Mouse (Mus musculus): ENCODE results near the gene Kcnk2. TPM values are rescaled to one million over a fixed set of nuclear protein-coding genes. Genes with fewer than 3 reads are reported as not detected.

Gene Kcnk2
- 7.9 and 8.8 TPM in 2 replicates for polyA plus RNA-seq (2015; fragmentation: Nextera tagmentation; extraction: Ambion mirVana)

DNA sequence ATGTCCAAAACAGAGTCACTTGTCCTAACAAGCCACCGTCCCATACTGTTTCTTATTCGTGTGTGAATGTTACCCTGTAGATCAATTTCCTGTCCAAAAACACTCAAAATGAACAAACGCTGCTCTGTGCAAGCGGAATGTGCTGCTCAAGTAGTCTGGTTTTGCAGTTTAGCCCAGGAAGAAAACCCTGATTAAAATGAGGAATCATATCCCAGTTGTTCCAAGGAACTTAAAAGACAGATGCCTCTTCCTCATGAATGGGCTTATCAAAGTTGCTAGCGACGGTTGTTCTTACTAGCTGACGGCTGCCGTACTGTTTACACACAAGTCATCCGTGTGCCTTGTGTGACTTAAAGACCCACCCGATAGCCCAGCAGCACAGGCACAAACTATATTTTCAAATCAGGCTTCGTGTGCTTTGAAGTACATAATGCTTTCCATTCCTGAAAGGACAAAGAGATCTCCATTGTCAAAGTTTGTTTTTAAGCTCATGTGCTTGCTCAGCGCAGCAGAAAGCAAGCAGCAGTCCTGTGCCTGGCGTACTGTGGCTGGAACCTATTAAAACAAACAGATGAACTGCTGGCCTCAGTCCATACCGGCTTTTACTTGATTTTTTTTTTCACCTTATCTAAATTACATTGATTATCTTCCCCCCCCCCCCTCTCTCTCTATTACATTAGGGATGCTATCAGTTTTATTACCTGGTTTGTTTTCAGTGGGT lies at the start of gene Kcnk2:
Gene Kcnk2, minus strand, starts transcription at position 51 of the 721 bp plus-strand sequence.
- H3K27ac ChIP-seq (replicated peaks): no peak within 1 kb of the TSS
- H3K36me3 ChIP-seq: no peaks in the 10 kb centered on the region
- peak within 1 kb of the TSS; percentile 28; the same call in 1 of the 2 replicates for H3K4me2 ChIP-seq (replicated peaks)
- 21% methylated on average over 14 of the region's 14 CpGs for WGBS
- H3K27me3 ChIP-seq: no peaks in the 10 kb centered on the region
- peaks cover 10% of the 10 kb centered on the region; the same call in 1 of the 2 replicates for H3K4me1 ChIP-seq
- H3K4me3 ChIP-seq (replicated peaks): 0 out of 2 replicates have a peak within 1 kb of the TSS, but pooled peaks have one; percentile 10
- H3K9me3 ChIP-seq (replicated peaks): no peaks in the 10 kb centered on the region
- H3K9ac ChIP-seq: no peak within 1 kb of the TSS
- ATAC-seq (ENCODE audit: insufficient number of reproducible peaks, low FRiP score, low TSS enrichment, low read depth): no peak

DNA sequence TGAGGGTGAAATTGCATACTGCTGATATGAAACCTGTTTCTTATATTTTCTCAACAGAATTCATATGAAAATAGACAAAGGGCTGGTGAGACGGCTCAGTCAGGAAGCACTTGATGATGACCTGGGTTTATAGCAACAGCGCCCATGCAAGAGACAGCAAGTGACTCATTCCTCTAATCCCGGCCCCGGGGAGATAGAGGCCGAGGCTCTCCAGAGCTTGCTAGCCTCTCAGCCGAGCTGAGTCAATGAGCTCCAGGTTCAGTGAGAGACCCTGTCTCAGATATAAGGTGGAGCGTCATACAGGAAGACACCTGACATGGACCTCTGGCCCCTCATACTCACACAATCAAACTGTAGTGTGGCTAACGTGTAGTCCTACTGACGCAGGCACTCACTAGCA lies 38.7 kb upstream of the Kcnk2 start:
- H3K4me2 ChIP-seq (replicated peaks): no peak overlapping the region
- H3K27ac ChIP-seq (replicated peaks): no peak overlapping the region
- H3K27me3 ChIP-seq: no peaks in the 10 kb centered on the region
- H3K9ac ChIP-seq: no peak overlapping the region
- no peaks in the 10 kb centered on the region for H3K9me3 ChIP-seq (replicated peaks)
- WGBS: 58% methylated on average over 9 of the region's 9 CpGs
- H3K4me1 ChIP-seq: 0 out of 2 replicates have a peak, but pooled peaks cover 6% of the 10 kb centered on the region
- H3K36me3 ChIP-seq: no peaks in the 10 kb centered on the region
- no peak for ATAC-seq (ENCODE audit: insufficient number of reproducible peaks, low FRiP score, low TSS enrichment, low read depth)
- H3K4me3 ChIP-seq (replicated peaks): no peak overlapping the region

DNA sequence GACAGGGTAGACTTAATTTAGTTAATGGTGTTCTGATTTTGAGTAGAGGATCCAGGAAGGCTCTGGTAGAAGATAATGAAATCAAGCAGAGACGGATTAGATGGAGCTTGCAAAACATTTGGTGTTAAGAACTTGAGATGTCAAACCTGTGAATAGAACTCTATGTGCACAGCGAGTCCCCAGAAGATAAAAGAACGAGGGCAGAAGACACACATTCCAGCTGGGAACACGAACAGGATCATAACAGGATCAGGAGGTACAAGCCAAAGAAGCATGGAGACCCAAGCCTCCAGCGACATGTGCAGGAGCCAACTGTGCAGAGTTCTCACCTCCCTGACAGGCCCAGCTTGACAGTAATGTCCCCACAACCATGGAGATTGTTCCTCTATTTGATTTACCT lies 35.1 kb upstream of the Kcnk2 start:
- 76% methylated on average over 5 of the region's 5 CpGs for WGBS
- ATAC-seq (ENCODE audit: insufficient number of reproducible peaks, low FRiP score, low TSS enrichment, low read depth): no peak

DNA sequence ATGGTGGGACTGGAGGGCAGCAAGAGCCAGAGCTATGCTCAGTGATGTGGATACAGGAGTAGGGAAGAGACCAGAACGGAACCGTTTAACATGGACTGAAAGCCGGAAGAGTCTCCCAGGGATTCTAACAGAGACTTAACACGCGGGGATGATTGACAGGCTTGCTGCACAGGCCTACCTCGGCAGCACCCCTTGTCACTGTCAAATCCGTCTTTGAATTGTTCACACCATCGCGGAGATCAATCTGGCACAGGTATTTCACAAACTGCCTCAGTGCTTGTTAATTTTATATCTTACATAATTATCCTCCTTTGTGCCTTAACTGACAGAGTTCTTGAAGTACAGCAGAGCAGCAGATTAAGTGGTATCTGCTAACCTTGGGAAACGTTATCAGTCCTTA lies 33.4 kb upstream of the Kcnk2 start:
- no peak for ATAC-seq (ENCODE audit: insufficient number of reproducible peaks, low FRiP score, low TSS enrichment, low read depth)
- Histone ChIP-seq H3K27ac (replicated peaks) (no peak overlapping the region), H3K27me3 (no peaks in the 10 kb centered on the region), H3K9ac (no peak overlapping the region), H3K36me3 (no peaks in the 10 kb centered on the region), H3K4me2 (replicated peaks) (no peak overlapping the region), H3K4me1 (peaks cover 8% of the 10 kb centered on the region; the same call in 1 of the 2 replicates), H3K4me3 (replicated peaks) (no peak overlapping the region), H3K9me3 (replicated peaks) (no peaks in the 10 kb centered on the region)
- 76% methylated on average over 10 of the region's 10 CpGs for WGBS

More for the DNA sequence above, 35.1 kb upstream of the Kcnk2 start:
- no peaks in the 10 kb centered on the region for H3K36me3 ChIP-seq
- H3K27me3 ChIP-seq: no peaks in the 10 kb centered on the region
- no peak overlapping the region for H3K4me2 ChIP-seq (replicated peaks)
- no peak overlapping the region for H3K4me3 ChIP-seq (replicated peaks)
- H3K9me3 ChIP-seq (replicated peaks): no peaks in the 10 kb centered on the region
- H3K27ac ChIP-seq (replicated peaks): no peak overlapping the region
- H3K9ac ChIP-seq: no peak overlapping the region
- H3K4me1 ChIP-seq: 0 out of 2 replicates have a peak, but pooled peaks cover 6% of the 10 kb centered on the region

DNA sequence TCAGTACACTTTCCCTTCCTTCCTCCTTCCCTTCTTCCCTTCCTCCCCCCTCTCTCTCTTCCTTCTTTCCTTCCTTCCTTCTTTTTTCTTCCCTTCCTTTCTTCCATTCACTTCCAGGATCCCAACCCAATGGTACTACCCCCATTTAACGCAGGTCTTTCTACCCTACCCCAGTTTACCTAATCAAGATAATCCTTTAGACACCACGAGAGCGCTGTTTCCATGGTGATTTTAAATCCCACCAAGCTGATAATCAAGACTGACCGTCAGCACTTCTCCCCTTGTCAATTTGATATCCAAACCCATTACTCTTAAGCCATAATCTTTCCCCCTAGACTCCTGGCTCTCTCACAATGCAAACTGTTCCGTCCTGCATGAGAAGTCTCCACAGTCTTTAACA lies 29.4 kb upstream of the Kcnk2 start:
- 34% methylated on average over 5 of the region's 5 CpGs for WGBS

DNA sequence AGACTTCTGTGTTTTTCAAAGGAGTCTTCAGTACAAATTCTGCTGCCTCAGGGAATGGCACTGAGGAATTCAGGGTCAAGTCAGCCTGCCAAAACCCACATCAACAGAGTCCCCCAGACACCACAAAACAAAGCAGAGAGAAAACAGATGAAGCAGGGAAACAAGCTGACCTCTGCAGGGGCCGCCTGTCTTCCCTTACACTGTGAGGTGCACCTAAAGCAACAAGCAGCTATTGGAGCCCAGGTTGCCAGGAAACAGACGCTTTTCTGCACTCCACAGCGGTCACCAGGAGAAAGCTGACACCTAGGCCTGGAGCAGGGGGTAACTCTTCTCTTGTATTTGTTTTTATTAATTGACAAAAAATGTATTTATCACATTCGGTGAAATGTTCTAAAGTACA lies 28.5 kb upstream of the Kcnk2 start:
- Histone ChIP-seq H3K4me3 (replicated peaks) (no peak overlapping the region), H3K9me3 (replicated peaks) (no peaks in the 10 kb centered on the region), H3K9ac (no peak overlapping the region), H3K4me1 (peaks cover 16% of the 10 kb centered on the region; the same call in 1 of the 2 replicates), H3K4me2 (replicated peaks) (no peak overlapping the region), H3K27ac (replicated peaks) (no peak overlapping the region), H3K36me3 (no peaks in the 10 kb centered on the region), H3K27me3 (no peaks in the 10 kb centered on the region)
- no peak for ATAC-seq (ENCODE audit: insufficient number of reproducible peaks, low FRiP score, low TSS enrichment, low read depth)
- WGBS: 18% methylated on average over 4 of the region's 4 CpGs

More for the DNA sequence above, 29.4 kb upstream of the Kcnk2 start:
- Histone ChIP-seq H3K27me3 (no peaks in the 10 kb centered on the region), H3K9ac (no peak overlapping the region), H3K4me3 (replicated peaks) (no peak overlapping the region), H3K4me1 (peaks cover 16% of the 10 kb centered on the region; the same call in 1 of the 2 replicates), H3K27ac (replicated peaks) (no peak overlapping the region), H3K9me3 (replicated peaks) (no peaks in the 10 kb centered on the region), H3K36me3 (no peaks in the 10 kb centered on the region), H3K4me2 (replicated peaks) (no peak overlapping the region)
- ATAC-seq (ENCODE audit: insufficient number of reproducible peaks, low FRiP score, low TSS enrichment, low read depth): no peak

DNA sequence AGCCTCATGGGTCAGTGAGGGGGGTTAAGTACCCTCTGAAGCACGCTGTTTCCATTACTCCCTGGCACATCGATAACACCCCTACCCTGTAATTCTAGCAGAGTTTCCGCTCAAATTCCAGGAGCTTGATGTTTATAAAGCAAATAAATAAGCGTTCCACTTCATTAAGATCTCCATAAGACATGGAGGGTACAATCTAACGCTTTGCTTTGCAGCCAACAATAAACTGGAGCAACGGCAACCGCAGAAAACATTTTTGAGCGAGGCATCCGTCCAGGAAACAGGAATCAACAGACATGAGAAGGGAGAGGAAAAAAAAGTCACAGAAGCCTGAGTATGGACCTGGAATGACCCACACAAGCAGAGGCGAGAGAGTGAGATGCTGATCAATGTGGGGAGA lies 27.5 kb upstream of the Kcnk2 start:
- no peak overlapping the region for H3K4me2 ChIP-seq (replicated peaks)
- WGBS: 41% methylated on average over 10 of the region's 10 CpGs
- no peak overlapping the region for H3K27ac ChIP-seq (replicated peaks)
- H3K4me1 ChIP-seq: peaks cover 16% of the 10 kb centered on the region; the same call in 1 of the 2 replicates
- no peaks in the 10 kb centered on the region for H3K36me3 ChIP-seq
- no peak overlapping the region for H3K4me3 ChIP-seq (replicated peaks)
- H3K9me3 ChIP-seq (replicated peaks): no peaks in the 10 kb centered on the region
- H3K27me3 ChIP-seq: no peaks in the 10 kb centered on the region
- no peak for ATAC-seq (ENCODE audit: insufficient number of reproducible peaks, low FRiP score, low TSS enrichment, low read depth)
- H3K9ac ChIP-seq: no peak overlapping the region

DNA sequence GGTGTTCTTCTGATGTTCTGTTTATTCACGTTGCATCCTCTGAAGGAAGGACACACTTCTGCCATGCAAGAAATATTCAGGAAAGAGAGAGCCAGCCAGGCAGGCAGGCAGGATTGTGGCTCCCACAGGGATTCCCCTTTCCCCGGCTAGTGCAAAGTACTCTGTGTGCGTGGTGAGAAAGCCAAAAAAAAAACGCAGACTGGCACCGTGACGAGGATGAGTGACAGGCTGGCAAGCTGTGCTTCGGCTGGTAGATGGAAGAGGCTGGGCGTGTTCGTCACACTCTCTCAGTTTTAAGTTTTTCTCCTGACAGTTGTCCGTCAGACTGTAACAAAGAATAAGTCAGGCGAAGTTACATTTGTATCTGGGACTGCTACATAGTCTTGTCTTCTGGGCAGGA lies 24.2 kb upstream of the Kcnk2 start:
- Histone ChIP-seq H3K36me3 (no peaks in the 10 kb centered on the region), H3K9ac (no peak overlapping the region), H3K27me3 (no peaks in the 10 kb centered on the region), H3K4me3 (replicated peaks) (no peak overlapping the region), H3K27ac (replicated peaks) (no peak overlapping the region), H3K4me2 (replicated peaks) (no peak overlapping the region), H3K4me1 (peaks cover 10% of the 10 kb centered on the region; the same call in 1 of the 2 replicates), H3K9me3 (replicated peaks) (no peaks in the 10 kb centered on the region)
- 63% methylated on average over 11 of the region's 11 CpGs for WGBS
- ATAC-seq (ENCODE audit: insufficient number of reproducible peaks, low FRiP score, low TSS enrichment, low read depth): no peak

DNA sequence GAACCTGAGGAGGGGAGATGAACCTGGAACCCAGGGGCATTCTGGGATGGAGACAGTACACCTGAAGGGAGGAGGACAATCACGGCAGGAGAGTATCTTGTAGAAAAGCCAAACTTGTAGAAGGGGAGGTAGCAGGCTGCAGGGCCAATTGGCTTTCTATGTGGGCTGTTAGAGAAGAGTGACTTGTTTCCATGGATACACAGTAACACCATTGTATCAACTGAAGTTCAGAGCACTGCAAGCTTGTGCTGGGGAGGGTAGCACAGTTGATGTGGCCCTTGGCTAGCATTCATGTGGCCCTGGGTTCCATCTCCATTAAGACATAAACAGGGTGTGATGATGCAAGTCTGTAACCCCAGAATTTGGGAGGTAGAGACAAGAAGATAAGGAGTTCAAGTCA lies 17.8 kb upstream of the Kcnk2 start:
- WGBS: 63% methylated on average over 1 of the region's 1 CpGs
- no peaks in the 10 kb centered on the region for H3K4me1 ChIP-seq

DNA sequence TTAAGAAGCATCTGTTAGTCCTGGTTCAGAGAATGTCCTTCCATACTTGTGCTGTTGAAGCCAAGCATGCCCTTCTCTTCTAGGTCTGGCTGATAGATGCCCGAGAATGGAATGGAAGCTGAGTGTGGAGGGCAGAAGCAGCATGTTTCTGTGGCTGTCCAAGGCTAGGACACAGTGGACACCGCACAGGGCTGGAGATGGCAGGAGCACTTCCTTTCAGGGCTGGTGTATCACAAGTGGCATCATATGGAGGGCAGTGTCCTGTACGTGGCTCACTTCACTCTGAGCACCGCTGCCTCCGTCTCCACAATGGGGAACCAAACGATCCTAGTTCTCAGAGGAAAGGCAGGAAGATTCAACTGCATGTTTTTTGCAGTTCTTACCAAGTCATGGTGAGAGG lies 7.8 kb upstream of the Kcnk2 start:
- Histone ChIP-seq H3K27me3 (no peaks in the 10 kb centered on the region), H3K27ac (replicated peaks) (no peak overlapping the region), H3K9me3 (replicated peaks) (no peaks in the 10 kb centered on the region), H3K9ac (no peak overlapping the region), H3K36me3 (no peaks in the 10 kb centered on the region), H3K4me3 (replicated peaks) (no peak overlapping the region), H3K4me2 (replicated peaks) (no peak overlapping the region), H3K4me1 (no peaks in the 10 kb centered on the region; the same call in 1 of the 2 replicates)
- no peak for ATAC-seq (ENCODE audit: insufficient number of reproducible peaks, low FRiP score, low TSS enrichment, low read depth)
- WGBS: 90% methylated on average over 6 of the region's 6 CpGs

More for the DNA sequence above, 17.8 kb upstream of the Kcnk2 start:
- H3K9me3 ChIP-seq (replicated peaks): no peaks in the 10 kb centered on the region
- no peaks in the 10 kb centered on the region for H3K27me3 ChIP-seq
- no peak overlapping the region for H3K4me2 ChIP-seq (replicated peaks)
- no peaks in the 10 kb centered on the region for H3K36me3 ChIP-seq
- no peak overlapping the region for H3K4me3 ChIP-seq (replicated peaks)
- ATAC-seq (ENCODE audit: insufficient number of reproducible peaks, low FRiP score, low TSS enrichment, low read depth): no peak
- no peak overlapping the region for H3K27ac ChIP-seq (replicated peaks)
- no peak overlapping the region for H3K9ac ChIP-seq

DNA sequence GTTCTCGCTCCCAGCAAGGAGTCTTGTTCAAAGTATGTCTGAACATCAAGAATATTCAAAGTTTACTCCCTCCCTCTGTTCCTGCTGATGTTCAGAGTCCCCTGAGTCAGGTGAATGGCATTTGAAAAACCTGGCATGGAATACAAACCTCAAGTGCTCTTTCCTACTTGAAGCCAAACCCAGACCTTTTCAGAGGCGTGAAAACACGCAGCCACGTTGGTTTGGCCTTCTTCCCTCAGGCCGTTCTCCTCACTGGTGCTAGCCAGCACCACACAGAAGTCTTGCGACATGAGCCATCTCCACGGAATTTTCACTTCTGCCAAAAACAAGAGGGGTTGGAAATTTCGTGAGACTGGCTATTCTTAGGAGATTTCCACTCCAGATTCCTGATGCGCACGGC lies 3.1 kb upstream of the Kcnk2 start:
- Histone ChIP-seq H3K9ac (no peak overlapping the region), H3K4me2 (replicated peaks) (no peak overlapping the region), H3K27me3 (no peaks in the 10 kb centered on the region), H3K4me1 (peaks cover 10% of the 10 kb centered on the region; the same call in 1 of the 2 replicates), H3K27ac (replicated peaks) (no peak overlapping the region), H3K4me3 (replicated peaks) (no peak overlapping the region), H3K9me3 (replicated peaks) (no peaks in the 10 kb centered on the region), H3K36me3 (no peaks in the 10 kb centered on the region)
- ATAC-seq (ENCODE audit: insufficient number of reproducible peaks, low FRiP score, low TSS enrichment, low read depth): no peak
- WGBS: 47% methylated on average over 10 of the region's 10 CpGs

DNA sequence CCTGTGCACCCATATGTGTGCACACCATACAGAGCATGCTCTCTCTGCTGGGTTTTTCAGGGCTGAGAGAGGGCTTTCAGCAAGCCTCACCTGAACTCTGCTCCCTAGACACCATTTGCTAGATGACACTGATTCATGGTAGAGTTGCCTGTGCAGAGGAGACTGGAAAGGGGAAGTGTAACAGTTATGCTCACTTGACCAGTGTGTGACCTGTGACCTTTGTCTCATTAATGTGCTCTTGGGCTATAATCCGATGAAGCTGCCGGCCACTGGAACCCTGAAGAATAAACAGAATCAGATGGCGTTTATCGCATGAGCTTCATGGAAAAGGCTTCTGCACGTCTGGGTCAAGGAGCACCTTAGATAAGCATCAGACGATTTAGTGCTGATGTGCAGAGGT lies 1.5 kb upstream of the Kcnk2 start:
- H3K27me3 ChIP-seq: no peaks in the 10 kb centered on the region
- H3K27ac ChIP-seq (replicated peaks): no peak overlapping the region
- WGBS: 42% methylated on average over 6 of the region's 6 CpGs

More for the DNA sequence above, 1.5 kb upstream of the Kcnk2 start:
- no peak for ATAC-seq (ENCODE audit: insufficient number of reproducible peaks, low FRiP score, low TSS enrichment, low read depth)
- H3K9ac ChIP-seq: no peak overlapping the region
- no peaks in the 10 kb centered on the region for H3K36me3 ChIP-seq
- H3K9me3 ChIP-seq (replicated peaks): no peaks in the 10 kb centered on the region
- no peak overlapping the region for H3K4me3 ChIP-seq (replicated peaks)
- no peak overlapping the region for H3K4me2 ChIP-seq (replicated peaks)
- peaks cover 10% of the 10 kb centered on the region; the same call in 1 of the 2 replicates for H3K4me1 ChIP-seq

All from embryonic facial prominence, embryonic 15.5 days (tissue).